Mouse (Mus musculus) liver, embryonic 13.5 days (tissue): ENCODE measurements around the gene Rnaseh1. TPM values are rescaled to one million over a fixed set of nuclear protein-coding genes. Genes with fewer than 3 reads are reported as not detected.

Experiments
- ATAC-seq: fragments of 200-750 bp; cut with Nextera tagmentation; 2 replicates; pipeline ENCODE4 v1.8.0; 2017; ENCODE audit warnings: low read depth, mild to moderate bottlenecking, moderate number of reproducible peaks, moderate library complexity
- DNase-seq: peaks from one replicate; pipeline ENCODE4 v3.0.0; 2022
- H3K27ac ChIP-seq: fragments of 300-500 bp; sonication (generic); 2 replicates; pipeline ENCODE4 v1.5.1; 2015; ENCODE audit warnings: moderate library complexity, mild to moderate bottlenecking, inconsistent platforms
- H3K27me3 ChIP-seq: fragments of 300-500 bp; sonication (generic); 2 replicates; pipeline ENCODE4 v1.6.1; 2015; ENCODE audit warnings: mild to moderate bottlenecking, inconsistent platforms
- H3K36me3 ChIP-seq: fragments of 300-500 bp; sonication (generic); 2 replicates; pipeline ENCODE4 v1.6.1; 2015; ENCODE audit warnings: mild to moderate bottlenecking, inconsistent platforms
- H3K4me1 ChIP-seq: fragments of 300-500 bp; sonication (generic); replicated peaks from 2 replicates; pipeline ENCODE4 v1.6.1; 2015; ENCODE audit warnings: inconsistent platforms
- H3K4me2 ChIP-seq: fragments of 300-500 bp; sonication (generic); 2 replicates; pipeline ENCODE4 v1.6.1; 2015; ENCODE audit warnings: inconsistent platforms, mild to moderate bottlenecking, moderate library complexity
- H3K4me3 ChIP-seq: fragments of 300-500 bp; sonication (generic); replicated peaks from 2 replicates; pipeline ENCODE4 v1.5.1; 2015; ENCODE audit warnings: mild to moderate bottlenecking, inconsistent platforms
- H3K9ac ChIP-seq: fragments of 300-500 bp; sonication (generic); 2 replicates; pipeline ENCODE4 v1.6.1; 2015; ENCODE audit warnings: mild to moderate bottlenecking, inconsistent platforms
- H3K9me3 ChIP-seq: fragments of 300-500 bp; sonication (generic); replicated peaks from 2 replicates; pipeline ENCODE4 v1.6.1; 2016; ENCODE audit warnings: inconsistent platforms
- WGBS: fragments of 180-500 bp; shearing (Covaris S2); methylation state at CpG from one replicate; pipeline ENCODE4 v1.1.7; 2015; ENCODE audit not compliant: insufficient replicate concordance; 5-methylcytosine and 5-hydroxymethylcytosine counted together
- polyA plus RNA-seq: library from polyadenylated mRNA; unstranded; fragments of >200 nt; fragmentation: Nextera tagmentation; extraction: Ambion mirVana; gene quantifications from 2 replicates; pipeline ENCODE4 v1.2.1, GENCODE M21; 2015

Rnaseh1 gene
- polyA plus RNA-seq, result 14.6 and 15.2 TPM in 2 replicates

DNA sequence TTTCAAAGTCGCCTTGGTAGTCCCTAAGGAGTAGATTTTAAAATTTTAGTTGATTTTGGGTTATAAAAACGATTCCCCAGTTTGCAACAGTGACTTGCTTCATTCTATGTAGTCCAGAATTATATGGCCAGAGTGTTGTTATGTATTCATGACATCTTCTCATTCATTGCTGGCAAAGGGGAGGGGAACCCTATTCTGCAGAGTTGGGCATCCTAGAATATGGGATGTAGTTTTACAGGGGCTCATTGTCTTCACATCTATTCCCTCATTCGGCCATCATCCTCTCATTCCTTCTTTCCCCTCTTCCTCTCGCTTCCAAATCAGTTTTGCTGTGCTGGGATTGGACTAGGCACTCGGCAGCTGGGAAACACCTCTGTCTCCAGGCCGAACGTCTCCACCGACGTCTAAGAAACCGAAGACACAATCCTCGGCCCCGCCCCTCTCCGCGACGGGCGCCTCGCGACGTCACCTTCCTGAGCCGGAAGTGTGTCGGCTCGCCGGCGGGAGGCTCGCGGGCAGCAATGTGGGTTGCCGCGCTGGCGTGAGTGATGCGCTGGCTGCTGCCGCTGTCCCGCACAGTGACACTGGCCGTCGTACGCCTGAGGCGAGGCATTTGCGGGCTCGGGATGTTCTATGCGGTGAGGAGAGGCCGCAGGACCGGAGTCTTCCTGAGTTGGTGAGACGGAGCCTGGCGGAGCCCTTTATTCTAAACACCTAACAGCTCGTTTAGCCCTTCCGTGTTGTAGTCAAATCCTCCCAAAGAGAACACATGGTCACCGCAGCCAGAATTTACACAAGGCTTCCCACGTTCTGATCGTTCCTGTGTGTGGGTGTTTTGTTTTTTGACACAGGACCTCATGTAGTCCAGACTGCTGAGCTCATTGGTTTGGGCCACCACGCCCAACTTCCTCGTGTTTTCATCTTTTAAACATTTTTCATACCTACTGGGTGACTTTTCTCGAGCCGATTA, at the start of gene Rnaseh1:
TSS of gene Rnaseh1 (plus strand) at position 462 of the 970 bp plus-strand sequence.
- peaks cover 4% of the 10 kb centered on the region; the same call in 1 of the 2 replicates for H3K27me3 ChIP-seq
- H3K36me3 ChIP-seq, result peaks cover 21% of the 10 kb centered on the region
- peak within 1 kb of the TSS; percentile 83 for H3K4me2 ChIP-seq
- H3K27ac ChIP-seq, result peak within 1 kb of the TSS; percentile 58
- H3K9me3 ChIP-seq, result no peaks in the 10 kb centered on the region
- WGBS, result 2% methylated on average over 52 of the region's 52 CpGs
- peak; percentile 84 for DNase-seq
- peaks cover 25% of the 10 kb centered on the region for H3K4me1 ChIP-seq
- peak; percentile 92 for ATAC-seq
- peak within 1 kb of the TSS; percentile 81 for H3K9ac ChIP-seq
- H3K4me3 ChIP-seq, result peak within 1 kb of the TSS; percentile 90

DNA sequence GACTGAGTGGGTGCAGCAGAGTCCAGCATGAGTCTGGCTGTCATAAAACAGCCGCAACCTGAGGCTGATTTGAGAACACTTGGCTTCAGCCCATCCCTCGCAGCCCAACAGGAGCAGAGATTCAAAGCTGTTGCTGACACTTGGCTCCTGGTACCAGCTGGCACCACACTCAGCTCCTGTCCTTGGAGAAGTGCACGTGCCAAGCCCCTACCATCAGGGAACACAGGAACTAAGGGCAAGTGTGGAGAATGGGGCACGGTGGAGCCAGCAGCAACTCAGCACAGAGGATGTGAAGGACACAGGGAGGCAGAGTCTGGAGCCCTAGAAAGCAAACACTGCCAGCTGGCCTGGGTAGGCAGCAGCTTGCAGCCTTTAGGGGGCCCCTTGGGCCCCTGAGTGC, 47.1 kb upstream of the Rnaseh1 start:
- ATAC-seq (no peak), DNase-seq (no peak)
- Histone ChIP-seq H3K4me1 (no peaks in the 10 kb centered on the region), H3K4me3 (no peak overlapping the region), H3K36me3 (no peaks in the 10 kb centered on the region), H3K9ac (no peak overlapping the region), H3K27me3 (0 out of 2 replicates have a peak, but pooled peaks cover 4% of the 10 kb centered on the region), H3K27ac (no peak overlapping the region), H3K4me2 (no peak overlapping the region), H3K9me3 (no peaks in the 10 kb centered on the region)
- 28% methylated on average over 4 of the region's 4 CpGs for WGBS

DNA sequence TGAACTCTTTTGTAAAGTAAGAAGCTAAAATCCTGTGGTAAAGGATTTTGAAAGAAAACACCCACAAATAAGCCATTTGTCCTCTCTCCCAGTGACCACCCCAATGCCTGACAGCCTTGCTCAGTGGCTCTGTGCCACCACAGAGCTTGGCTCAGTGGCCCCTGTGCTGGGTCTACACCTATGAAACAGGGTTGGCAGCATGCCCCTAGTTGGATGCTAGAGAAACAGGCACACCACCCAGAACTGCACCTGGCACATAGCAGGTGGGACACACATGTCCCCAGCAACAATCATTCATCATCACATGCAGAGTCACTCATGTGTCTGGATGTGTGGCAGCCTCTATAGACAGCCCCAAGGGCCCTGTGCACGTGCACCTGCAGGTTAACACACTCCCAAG, 45.9 kb upstream of the Rnaseh1 start:
- H3K4me1 ChIP-seq, result no peaks in the 10 kb centered on the region
- no peak overlapping the region for H3K4me2 ChIP-seq
- H3K27me3 ChIP-seq, result 0 out of 2 replicates have a peak, but pooled peaks cover 4% of the 10 kb centered on the region
- H3K9ac ChIP-seq, result no peak overlapping the region
- ATAC-seq (no peak), DNase-seq (no peak)
- no peak overlapping the region for H3K27ac ChIP-seq
- H3K4me3 ChIP-seq, result no peak overlapping the region
- H3K9me3 ChIP-seq, result no peaks in the 10 kb centered on the region
- 35% methylated on average over 1 of the region's 1 CpGs for WGBS
- no peaks in the 10 kb centered on the region for H3K36me3 ChIP-seq

DNA sequence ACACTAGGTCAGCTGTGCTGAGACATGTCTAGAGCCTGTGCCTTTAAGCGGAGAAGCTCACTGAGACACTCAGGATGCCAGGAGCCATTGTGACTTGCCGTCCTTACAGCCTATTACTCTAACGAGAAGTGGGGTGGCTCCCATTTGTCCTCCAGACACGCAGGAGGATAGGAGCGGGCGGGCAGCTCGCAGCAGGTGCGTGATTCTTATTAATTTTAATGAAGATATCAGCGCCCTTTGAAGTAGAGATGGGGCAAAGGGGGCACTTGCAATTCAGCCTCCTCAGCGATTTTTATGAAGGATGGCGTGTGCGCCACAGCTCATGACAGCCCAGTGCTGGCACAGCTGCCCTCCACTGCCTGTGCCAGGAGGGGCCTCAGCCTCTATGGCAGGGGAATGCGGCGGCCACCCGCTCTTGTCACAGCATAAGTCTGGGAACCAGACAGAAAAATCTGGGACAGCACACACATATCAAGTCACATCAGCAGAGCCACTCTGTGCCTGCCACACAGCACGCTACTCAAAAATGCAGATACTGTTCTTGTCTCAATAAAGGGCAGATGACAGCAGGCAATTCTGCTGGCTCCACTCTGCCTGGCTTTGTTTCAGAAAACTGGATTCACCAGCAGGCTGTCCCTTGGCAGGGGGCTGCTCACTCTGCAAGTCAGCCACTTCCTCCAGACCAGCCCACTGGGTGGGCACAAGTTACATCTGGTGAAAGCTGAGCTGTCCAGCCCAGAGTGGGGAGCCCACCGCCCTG, 41.7 kb upstream of the Rnaseh1 start:
- Histone ChIP-seq H3K4me2 (no peak overlapping the region), H3K4me1 (no peaks in the 10 kb centered on the region), H3K27ac (no peak overlapping the region), H3K4me3 (no peak overlapping the region), H3K9me3 (no peaks in the 10 kb centered on the region), H3K9ac (no peak overlapping the region), H3K27me3 (no peaks in the 10 kb centered on the region), H3K36me3 (no peaks in the 10 kb centered on the region)
- ATAC-seq (no peak), DNase-seq (no peak)
- 60% methylated on average over 17 of the region's 17 CpGs for WGBS

DNA sequence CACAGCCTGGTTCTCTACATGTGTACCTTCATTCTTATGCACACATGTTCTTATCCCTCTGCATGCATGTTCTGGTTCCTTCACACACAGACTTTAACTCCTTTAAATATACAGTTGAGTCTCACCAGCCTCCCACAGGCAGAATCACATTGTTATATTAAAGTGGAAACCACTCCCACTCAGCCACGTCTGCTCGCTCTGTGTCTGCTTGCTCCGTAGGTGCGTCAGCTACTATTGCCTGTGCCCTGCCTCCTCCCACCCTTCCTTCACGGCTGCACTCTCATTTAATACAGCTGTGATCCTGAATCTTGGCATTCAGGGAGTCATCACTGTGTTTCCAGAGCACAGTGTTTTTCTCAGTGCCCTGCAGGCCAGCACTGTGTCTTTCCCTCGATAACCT, 37.0 kb upstream of the Rnaseh1 start:
- Histone ChIP-seq H3K4me3 (no peak overlapping the region), H3K27me3 (no peaks in the 10 kb centered on the region), H3K36me3 (no peaks in the 10 kb centered on the region), H3K9me3 (no peaks in the 10 kb centered on the region), H3K27ac (no peak overlapping the region), H3K9ac (no peak overlapping the region), H3K4me1 (no peaks in the 10 kb centered on the region), H3K4me2 (no peak overlapping the region)
- ATAC-seq (no peak), DNase-seq (no peak)
- 71% methylated on average over 6 of the region's 6 CpGs for WGBS

DNA sequence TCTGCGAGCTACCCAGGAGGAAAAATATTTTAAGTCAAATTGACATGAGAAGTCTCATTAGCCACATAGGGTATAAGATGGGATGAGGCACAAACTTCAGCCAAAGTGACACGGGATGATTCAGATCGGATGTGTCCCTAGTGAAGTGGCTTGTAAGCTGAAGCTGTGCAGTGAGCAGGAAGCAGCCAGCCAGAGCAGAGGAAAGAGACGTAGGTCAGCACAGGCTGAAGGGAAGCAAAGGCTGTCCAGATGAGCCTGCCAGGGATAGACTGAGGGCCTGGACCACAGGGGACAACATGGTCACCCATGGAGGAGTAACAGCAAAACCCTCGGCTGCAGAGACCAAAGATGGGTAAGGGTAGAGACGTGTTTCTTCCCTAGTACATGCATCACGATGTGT, 35.0 kb upstream of the Rnaseh1 start:
- H3K27ac ChIP-seq, result no peak overlapping the region
- DNase-seq (no peak), ATAC-seq (no peak)
- H3K4me2 ChIP-seq, result no peak overlapping the region
- H3K36me3 ChIP-seq, result no peaks in the 10 kb centered on the region
- no peaks in the 10 kb centered on the region for H3K9me3 ChIP-seq
- H3K27me3 ChIP-seq, result no peaks in the 10 kb centered on the region
- H3K4me1 ChIP-seq, result no peaks in the 10 kb centered on the region
- WGBS, result 57% methylated on average over 7 of the region's 7 CpGs
- H3K4me3 ChIP-seq, result no peak overlapping the region
- H3K9ac ChIP-seq, result no peak overlapping the region; the same call in 1 of the 2 replicates

DNA sequence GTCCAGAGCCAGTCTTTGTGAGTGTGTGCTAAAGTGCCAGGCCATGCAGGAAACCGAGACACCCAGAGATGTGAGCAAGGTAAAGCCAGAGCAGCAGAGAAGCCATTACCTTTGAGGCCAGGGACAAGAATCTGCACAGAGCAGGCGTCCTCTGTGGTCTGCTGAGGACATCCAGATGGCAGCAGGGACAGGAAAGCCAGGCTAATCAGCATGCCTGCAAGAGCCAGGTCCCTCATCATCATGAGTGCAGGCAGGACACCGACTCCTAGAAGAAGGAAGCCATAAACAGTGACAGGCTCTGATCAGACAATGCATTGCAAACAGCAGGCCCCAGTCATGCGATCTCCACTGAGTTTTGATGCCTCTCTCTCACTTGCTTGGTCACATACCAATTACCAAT, 32.1 kb upstream of the Rnaseh1 start:
- no peaks in the 10 kb centered on the region for H3K27me3 ChIP-seq
- 22% methylated on average over 4 of the region's 4 CpGs for WGBS
- H3K9ac ChIP-seq, result no peak overlapping the region
- no peak overlapping the region for H3K4me3 ChIP-seq
- no peaks in the 10 kb centered on the region for H3K9me3 ChIP-seq
- H3K36me3 ChIP-seq, result no peaks in the 10 kb centered on the region
- H3K4me1 ChIP-seq, result peaks cover 11% of the 10 kb centered on the region
- no peak overlapping the region for H3K4me2 ChIP-seq
- DNase-seq, result no peak
- no peak for ATAC-seq
- H3K27ac ChIP-seq, result no peak overlapping the region

DNA sequence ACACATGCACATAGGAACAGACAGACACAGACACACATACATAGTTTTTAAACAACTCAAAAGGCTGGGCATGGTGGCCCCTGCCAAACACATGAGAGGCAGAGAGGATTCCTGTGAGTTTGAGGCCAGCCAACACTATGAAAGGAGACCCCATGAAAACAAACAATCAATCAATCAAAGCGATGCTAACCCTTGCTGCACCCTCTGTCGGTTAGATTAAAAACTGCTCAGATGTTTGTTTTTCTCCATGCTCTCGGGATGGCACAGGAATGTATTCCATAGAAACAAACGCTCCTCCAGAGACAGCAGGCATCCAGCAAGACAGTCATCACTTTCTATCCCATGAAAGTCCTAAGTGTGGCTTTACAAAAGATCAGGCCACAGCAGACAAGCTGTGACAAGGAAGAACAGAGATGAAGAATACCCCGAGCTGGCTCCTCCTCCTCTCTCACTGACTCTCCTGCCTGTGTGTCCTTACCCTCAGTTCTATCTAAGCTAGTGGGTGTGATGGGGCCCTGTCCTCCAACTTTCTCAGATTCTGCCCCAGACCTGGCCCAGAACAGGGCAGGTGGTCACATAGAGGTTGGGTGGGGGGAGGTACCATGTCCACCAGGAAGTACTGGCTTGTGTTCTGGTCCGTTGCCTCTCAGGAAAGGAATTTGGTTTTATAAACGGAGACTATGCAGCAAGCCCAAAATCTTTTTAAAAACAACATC, 27.8 kb upstream of the Rnaseh1 start:
- H3K4me3 ChIP-seq, result no peak overlapping the region
- H3K27ac ChIP-seq, result no peak overlapping the region
- peaks cover 24% of the 10 kb centered on the region for H3K4me1 ChIP-seq
- ATAC-seq, result peak; percentile 14; the same call in 1 of the 2 replicates
- peak overlapping the region; percentile 3; the same call in 1 of the 2 replicates for H3K4me2 ChIP-seq
- no peaks in the 10 kb centered on the region for H3K36me3 ChIP-seq
- H3K9ac ChIP-seq, result no peak overlapping the region
- DNase-seq, result no peak
- H3K27me3 ChIP-seq, result no peaks in the 10 kb centered on the region
- no peaks in the 10 kb centered on the region for H3K9me3 ChIP-seq
- WGBS, result 15% methylated on average over 7 of the region's 7 CpGs

DNA sequence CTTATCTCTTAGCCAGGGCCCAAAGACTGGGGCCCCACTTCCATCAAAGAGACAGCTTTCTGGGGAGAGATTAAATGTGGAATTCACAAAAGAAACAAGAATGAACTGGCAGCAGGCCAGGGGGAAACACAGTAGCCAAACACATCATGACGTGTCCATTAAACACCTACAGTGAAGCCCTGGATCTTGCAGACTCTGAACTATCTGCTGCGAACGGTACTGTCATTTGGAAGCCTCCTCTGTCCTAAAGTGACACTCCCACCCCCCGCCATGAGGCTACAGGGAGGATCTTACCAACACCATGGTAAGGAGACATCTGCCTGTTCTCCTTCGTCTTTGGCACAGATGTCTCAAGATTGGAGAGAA, 27.3 kb upstream of the Rnaseh1 start:
- WGBS, result 25% methylated on average over 5 of the region's 5 CpGs
- 0 out of 2 replicates have a peak overlapping the region, but pooled peaks have one; percentile 14 for H3K4me3 ChIP-seq

DNA sequence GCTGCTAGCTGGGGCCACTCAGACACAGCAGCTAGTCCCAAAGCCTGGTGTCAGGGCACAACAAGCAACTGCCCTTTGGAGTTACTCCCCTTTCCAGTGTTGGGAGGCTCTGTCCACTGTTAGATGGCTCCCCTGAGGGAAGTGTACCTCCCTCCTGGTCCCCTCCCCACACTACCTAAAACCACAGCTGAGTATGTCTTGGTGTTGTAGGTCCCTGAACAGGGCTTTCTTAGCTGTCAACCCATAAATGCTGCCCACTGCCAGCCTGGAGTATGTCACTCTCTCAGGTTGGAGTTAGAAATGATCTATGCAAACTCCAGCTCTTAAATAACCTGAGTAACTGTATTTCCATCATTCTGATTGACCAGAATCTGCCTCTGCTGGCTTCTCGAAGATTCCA, 26.8 kb upstream of the Rnaseh1 start:
- WGBS, result 57% methylated on average over 1 of the region's 1 CpGs
- H3K27ac ChIP-seq, result 0 out of 2 replicates have a peak overlapping the region, but pooled peaks have one; percentile 24
- no peaks in the 10 kb centered on the region for H3K36me3 ChIP-seq
- H3K9me3 ChIP-seq, result no peaks in the 10 kb centered on the region
- no peak overlapping the region for H3K9ac ChIP-seq
- H3K4me1 ChIP-seq, result peaks cover 24% of the 10 kb centered on the region
- DNase-seq (no peak), ATAC-seq (no peak)
- H3K4me3 ChIP-seq, result peak overlapping the region; percentile 14
- H3K27me3 ChIP-seq, result no peaks in the 10 kb centered on the region
- H3K4me2 ChIP-seq, result peak overlapping the region; percentile 33

More for the DNA sequence above, 27.3 kb upstream of the Rnaseh1 start:
- Histone ChIP-seq H3K4me2 (peak overlapping the region; percentile 33), H3K27ac (0 out of 2 replicates have a peak overlapping the region, but pooled peaks have one; percentile 24), H3K9me3 (no peaks in the 10 kb centered on the region), H3K27me3 (no peaks in the 10 kb centered on the region), H3K36me3 (no peaks in the 10 kb centered on the region), H3K9ac (no peak overlapping the region), H3K4me1 (peaks cover 24% of the 10 kb centered on the region)
- no peak for DNase-seq
- ATAC-seq, result peak; percentile 22; the same call in 1 of the 2 replicates
